Mouse (Mus musculus) MEL (cell line): Measurements from ENCODE around the gene Ankrd53. TPM values are rescaled to one million over a fixed set of nuclear protein-coding genes. Genes with fewer than 3 reads are reported as not detected.
A peak's percentile ranks its signal among the peaks of the same experiment; 100 is the strongest.

Experiments used
- DNase-seq: peaks from one replicate; pipeline ENCODE4 v3.0.0; 2011; ENCODE audit warnings: low read depth, low spot score
- H3K27ac ChIP-seq: 2 replicates; pipeline ENCODE4 v1.5.1; 2012; ENCODE audit warnings: low read depth, mild to moderate bottlenecking, control low read depth, low read length, moderate library complexity; ENCODE audit not compliant: control insufficient read depth
- H3K27me3 ChIP-seq, 2 experiments: fragments of 150-350 bp in 1 of 2; sonication (generic) in 1 of 2; 2 replicates each; pipeline ENCODE4 v1.6.1; 2012; ENCODE audit warnings: low read length in 2 of 2, mild to moderate bottlenecking in 2 of 2, improper control_type of control experiment in 1 of 2, moderate library complexity in 1 of 2; ENCODE audit not compliant: insufficient read depth in 2 of 2, control insufficient read depth in 1 of 2
- H3K36me3 ChIP-seq, 2 experiments: 2 replicates each; pipeline ENCODE4 v1.6.1; 2012 to 2014; ENCODE audit warnings: low read length in 2 of 2, improper control_type of control experiment in 1 of 2, inconsistent platforms in 1 of 2, mild to moderate bottlenecking in 1 of 2; ENCODE audit not compliant: insufficient read depth in 2 of 2, control insufficient read depth in 1 of 2
- H3K4me1 ChIP-seq, 2 experiments: fragments of 150-350 bp in 1 of 2; sonication (generic) in 1 of 2; 2 replicates each; pipeline ENCODE4 v1.6.1; 2012; ENCODE audit warnings: low read length in 2 of 2, improper control_type of control experiment in 1 of 2, mild to moderate bottlenecking in 1 of 2; ENCODE audit not compliant: insufficient read depth in 2 of 2, control insufficient read depth in 1 of 2
- H3K4me3 ChIP-seq, 2 experiments: fragments of 150-350 bp in 1 of 2; sonication (generic) in 1 of 2; 2 replicates each; pipeline ENCODE4 v1.5.1; 2012; ENCODE audit warnings: low read depth in 2 of 2, low read length in 2 of 2, mild to moderate bottlenecking in 2 of 2, moderate library complexity in 2 of 2, control low read depth in 1 of 2, improper control_type of control experiment in 1 of 2; ENCODE audit not compliant: control insufficient read depth in 1 of 2, insufficient read depth in 1 of 2
- H3K79me2 ChIP-seq: 2 replicates; pipeline ENCODE4 v1.6.1; 2012; ENCODE audit warnings: mild to moderate bottlenecking, low read length, moderate library complexity; ENCODE audit not compliant: control insufficient read depth, poor library complexity, insufficient read depth
- H3K9ac ChIP-seq: 2 replicates; pipeline ENCODE4 v1.6.1; 2012; ENCODE audit warnings: low read depth, mild to moderate bottlenecking, control low read depth, low read length, moderate library complexity; ENCODE audit not compliant: control insufficient read depth, poor library complexity, severe bottlenecking
- H3K9me3 ChIP-seq: fragments of 150-350 bp; sonication (generic); replicated peaks from 2 replicates; pipeline ENCODE4 v1.6.1; 2012; ENCODE audit warnings: mild to moderate bottlenecking, low read length, improper control_type of control experiment, moderate library complexity; ENCODE audit not compliant: insufficient read depth
- BHLHE40 ChIP-seq: IDR thresholded peaks from 2 replicates; pipeline ENCODE4 v1.6.1; 2012; ENCODE audit warnings: low read depth, mild to moderate bottlenecking, inconsistent platforms, low read length, improper control_type of control experiment, borderline replicate concordance
- CHD2 ChIP-seq: IDR thresholded peaks from 2 replicates; pipeline ENCODE4 v1.6.1; 2011; ENCODE audit warnings: low read length, improper control_type of control experiment
- CTCF ChIP-seq, 3 experiments: IDR thresholded peaks in 2 of 3; conservative IDR thresholded peaks in 1 of 3; 2 replicates each; pipeline ENCODE4 v1.5.1; 2011 to 2012; ENCODE audit warnings: low read length in 3 of 3, low read depth in 2 of 3, mild to moderate bottlenecking in 2 of 3, improper control_type of control experiment in 1 of 3, inconsistent platforms in 1 of 3, mixed read lengths in 1 of 3, moderate library complexity in 1 of 3; ENCODE audit not compliant: control insufficient read depth in 1 of 3, insufficient read depth in 1 of 3, poor library complexity in 1 of 3, severe bottlenecking in 1 of 3
- E2F4 ChIP-seq: IDR thresholded peaks from 2 replicates; pipeline ENCODE4 v1.6.1; 2011; ENCODE audit warnings: low read depth, low read length, improper control_type of control experiment, borderline replicate concordance
- EP300 ChIP-seq, 2 experiments: IDR thresholded peaks; 2 replicates each; pipeline ENCODE4 v1.6.1; 2011; ENCODE audit warnings: improper control_type of control experiment in 2 of 2, low read length in 2 of 2, low read depth in 1 of 2, mild to moderate bottlenecking in 1 of 2
- ETS1 ChIP-seq: IDR thresholded peaks from 2 replicates; pipeline ENCODE4 v1.6.1; 2012; ENCODE audit warnings: low read depth, mild to moderate bottlenecking, inconsistent platforms, low read length, improper control_type of control experiment, moderate library complexity
- GABPA ChIP-seq: IDR thresholded peaks from 2 replicates; pipeline ENCODE4 v1.6.1; 2012; ENCODE audit warnings: low read depth, mild to moderate bottlenecking, inconsistent platforms, low read length, improper control_type of control experiment, moderate library complexity
- GATA1 ChIP-seq: IDR thresholded peaks from 2 replicates; pipeline ENCODE4 v1.6.1; 2011; ENCODE audit warnings: low read depth, low read length, improper control_type of control experiment
- HCFC1 ChIP-seq: IDR thresholded peaks from 2 replicates; pipeline ENCODE4 v1.6.1; 2012; ENCODE audit warnings: low read depth, mild to moderate bottlenecking, inconsistent platforms, low read length, improper control_type of control experiment, moderate library complexity
- KAT2A ChIP-seq: conservative IDR thresholded peaks from 2 replicates; pipeline ENCODE4 v1.6.1; 2012; ENCODE audit warnings: low read depth, low read length, improper control_type of control experiment, inconsistent platforms
- MAFK ChIP-seq: IDR thresholded peaks from 2 replicates; pipeline ENCODE4 v1.6.1; 2011; ENCODE audit warnings: low read depth, mild to moderate bottlenecking, low read length, improper control_type of control experiment, borderline replicate concordance
- MAX ChIP-seq: IDR thresholded peaks from 2 replicates; pipeline ENCODE4 v1.6.1; 2011; ENCODE audit warnings: low read length, improper control_type of control experiment
- MAZ ChIP-seq: IDR thresholded peaks from 2 replicates; pipeline ENCODE4 v1.6.1; 2012; ENCODE audit warnings: low read depth, mild to moderate bottlenecking, inconsistent platforms, low read length, improper control_type of control experiment
- MEF2A ChIP-seq: IDR thresholded peaks from 2 replicates; pipeline ENCODE4 v1.6.1; 2014; ENCODE audit warnings: low read depth, mild to moderate bottlenecking, inconsistent platforms, low read length, improper control_type of control experiment; ENCODE audit not compliant: poor library complexity, insufficient replicate concordance, severe bottlenecking; ENCODE audit errors: extremely low read depth
- MYC ChIP-seq: IDR thresholded peaks from 2 replicates; pipeline ENCODE4 v1.6.1; 2011; ENCODE audit warnings: low read depth, mild to moderate bottlenecking, low read length, improper control_type of control experiment, moderate library complexity
- NELFE ChIP-seq: IDR thresholded peaks from 2 replicates; pipeline ENCODE4 v1.6.1; 2011; ENCODE audit warnings: low read depth, low read length, improper control_type of control experiment
- POLR2A ChIP-seq, 2 experiments: IDR thresholded peaks; 2 replicates each; pipeline ENCODE4 v1.6.1; 2011 to 2012; ENCODE audit warnings: low read length in 2 of 2, mild to moderate bottlenecking in 2 of 2, control low read depth in 1 of 2, improper control_type of control experiment in 1 of 2, low read depth in 1 of 2, moderate library complexity in 1 of 2; ENCODE audit not compliant: control insufficient read depth in 1 of 2, insufficient read depth in 1 of 2, poor library complexity in 1 of 2
- POLR2AphosphoS5 ChIP-seq: IDR thresholded peaks from 2 replicates; pipeline ENCODE4 v1.6.1; 2012; ENCODE audit warnings: low read depth, borderline replicate concordance, mild to moderate bottlenecking, inconsistent platforms, low read length, moderate library complexity, mixed read lengths
- RAD21 ChIP-seq: IDR thresholded peaks from 2 replicates; pipeline ENCODE4 v1.6.1; 2011; ENCODE audit warnings: mild to moderate bottlenecking, low read depth, low read length, improper control_type of control experiment
- SMC3 ChIP-seq: IDR thresholded peaks from 2 replicates; pipeline ENCODE4 v1.6.1; 2011; ENCODE audit warnings: low read depth, low read length, improper control_type of control experiment
- TBP ChIP-seq: IDR thresholded peaks from 2 replicates; pipeline ENCODE4 v1.8.0; 2011; ENCODE audit warnings: low read depth, low read length, improper control_type of control experiment
- TCF12 ChIP-seq: IDR thresholded peaks from 2 replicates; pipeline ENCODE4 v1.6.1; 2014; ENCODE audit warnings: low read depth, mild to moderate bottlenecking, inconsistent platforms, low read length, improper control_type of control experiment, moderate library complexity
- ZKSCAN1 ChIP-seq: IDR thresholded peaks from 2 replicates; pipeline ENCODE4 v1.6.1; 2012; ENCODE audit warnings: low read depth, mild to moderate bottlenecking, inconsistent platforms, low read length, improper control_type of control experiment, moderate library complexity
- ZMIZ1 ChIP-seq: IDR thresholded peaks from 2 replicates; pipeline ENCODE4 v1.6.1; 2012; ENCODE audit warnings: low read depth, mild to moderate bottlenecking, inconsistent platforms, low read length, improper control_type of control experiment, moderate library complexity
- ZNF384 ChIP-seq: IDR thresholded peaks from 2 replicates; pipeline ENCODE4 v1.6.1; 2012; ENCODE audit warnings: low read depth, mild to moderate bottlenecking, inconsistent platforms, low read length, improper control_type of control experiment
- polyA plus RNA-seq, 2 experiments: library from polyadenylated mRNA; stranded (reverse) in 1 of 2; unstranded in 1 of 2; fragments of >175 nt in 1 of 2; fragments of >200 nt in 1 of 2; gene quantifications; 2 replicates each; pipeline versions ENCODE4 v1.2.1 to v1.2.4; 2012; ENCODE audit warnings: low replicate concordance in 2 of 2, low read depth in 1 of 2; ENCODE audit not compliant: insufficient read length in 2 of 2, insufficient read depth in 1 of 2, missing spikeins in 1 of 2
- total RNA-seq: library from RNA; depleted of rRNA; stranded (reverse); fragments of 300-350 nt; gene quantifications from 2 replicates; pipeline ENCODE4 v1.2.3, GENCODE M21; 2012

Ankrd53 gene
- total and polyA plus RNA-seq, 3 experiments = 0.67 TPM; not detected in 2

- H3K9me3 ChIP-seq = no peaks in the 10 kb centered on the region
- no peaks in the 10 kb centered on the region; a peak in 1 of 4 replicates for H3K4me1 ChIP-seq
- no peak overlapping the region for H3K9ac ChIP-seq
- no peak for DNase-seq
- no peaks in the 10 kb centered on the region; a peak in 2 of 4 replicates for H3K27me3 ChIP-seq
- H3K36me3 ChIP-seq = no peaks in the 10 kb centered on the region
- H3K79me2 ChIP-seq = no peaks in the 10 kb centered on the region
- H3K4me3 ChIP-seq = no peak overlapping the region
- no peak overlapping the region for H3K27ac ChIP-seq
- TF ChIP-seq HCFC1 = no peak
Measured at GRCm38 (mm10) chr6:83749286-83749685, 13.2 kb upstream of the Ankrd53 start.

- DNase-seq = peak; percentile 72
Measured at GRCm38 (mm10) chr6:83750171-83750684, 12.2 kb upstream of the Ankrd53 start.

GRCm38 (mm10) chr6:83756051-83756450, 6.4 kb upstream of the Ankrd53 start:
- Histone ChIP-seq H3K27me3 (no peaks in the 10 kb centered on the region; a peak in 2 of 4 replicates), H3K79me2 (no peaks in the 10 kb centered on the region), H3K27ac (no peak overlapping the region), H3K9me3 (no peaks in the 10 kb centered on the region), H3K9ac (no peak overlapping the region), H3K4me1 (no peaks in the 10 kb centered on the region), H3K4me3 (no peak overlapping the region), H3K36me3 (no peaks in the 10 kb centered on the region)
- TF ChIP-seq ZKSCAN1 = no peak
- no peak for TF ChIP-seq TBP
- no peak for TF ChIP-seq BHLHE40
- no peak for TF ChIP-seq E2F4
- TF ChIP-seq POLR2A (IDR thresholded peaks at IDR 0.05; ENCODE audit: control insufficient read depth in 1 of 2, insufficient read depth in 1 of 2, low read depth in 1 of 2, low read length in 2 of 2, poor library complexity in 1 of 2) = no peak
- no peak for TF ChIP-seq ZNF384
- TF ChIP-seq KAT2A = no peak
- no peak for TF ChIP-seq MAX
- TF ChIP-seq GATA1 = no peak
- TF ChIP-seq CHD2 = no peak
- TF ChIP-seq POLR2AphosphoS5 = no peak
- TF ChIP-seq TCF12 = no peak
- TF ChIP-seq MAFK = no peak
- no peak for TF ChIP-seq MYC
- no peak for TF ChIP-seq MEF2A
- no peak for TF ChIP-seq ZMIZ1
- no peak for DNase-seq

More at GRCm38 (mm10) chr6:83750171-83750684, 12.2 kb upstream of the Ankrd53 start:
- Histone ChIP-seq H3K79me2 (no peaks in the 10 kb centered on the region), H3K27ac (no peak overlapping the region), H3K9me3 (no peaks in the 10 kb centered on the region), H3K27me3 (no peaks in the 10 kb centered on the region; a peak in 2 of 4 replicates), H3K4me3 (peak overlapping the region; percentile 42 to 64), H3K4me1 (no peaks in the 10 kb centered on the region; a peak in 1 of 4 replicates), H3K36me3 (no peaks in the 10 kb centered on the region), H3K9ac (peak overlapping the region; percentile 54)
- TF ChIP-seq GATA1 = no peak
- TF ChIP-seq POLR2A (IDR thresholded peaks at IDR 0.05; ENCODE audit: control insufficient read depth in 1 of 2, insufficient read depth in 1 of 2, low read depth in 1 of 2, low read length in 2 of 2, poor library complexity in 1 of 2) = no peak
- TF ChIP-seq ETS1 = no peak
- peak in 1 of 2 experiments; percentile 31; a peak in 1 of 4 replicates for TF ChIP-seq EP300 (IDR thresholded peaks at IDR 0.05; ENCODE audit: low read depth in 1 of 2, low read length in 2 of 2)
- TF ChIP-seq SMC3 = peak; percentile 77
- TF ChIP-seq E2F4 = no peak
- peak; percentile 45; the same call in 1 of the 2 replicates for TF ChIP-seq MAZ
- 0 out of 2 replicates have a peak, but pooled peaks have one; percentile 19 for TF ChIP-seq TBP
- peak; percentile 48; the same call in 1 of the 2 replicates for TF ChIP-seq HCFC1
- no peak for TF ChIP-seq MAFK
- no peak for TF ChIP-seq GABPA
- TF ChIP-seq CTCF (IDR thresholded peaks at IDR 0.05 in 2 of 3, conservative IDR thresholded peaks at IDR 0.05 in 1 of 3; ENCODE audit: control insufficient read depth in 1 of 3, insufficient read depth in 1 of 3, low read depth in 2 of 3, low read length in 3 of 3, poor library complexity in 1 of 3, severe bottlenecking in 1 of 3) = peak; percentile 69 to 86 (median 82)
- no peak for TF ChIP-seq NELFE
- no peak for TF ChIP-seq KAT2A
- TF ChIP-seq RAD21 = peak; percentile 51
